Mouse (Mus musculus) forelimb bud, embryonic 11.5 days (tissue): ENCODE measurements at regions not wholly inside any gene's neighbourhood (a gene's known extent, or its start where the extent isn't known, plus 50 kb on each side); places are given as distances from the start of the nearest gene placed in this dataset.

Experiments used
- DNase-seq: peaks from one replicate; pipeline ENCODE4 v3.0.0-alpha.2; 2012; ENCODE audit warnings: low read depth, low spot score

- no peak for DNase-seq
These were observed 93.7 kb upstream of the Dlx2 start for GRCm38 (mm10) chr2:71640251-71640650.

GRCm38 (mm10) chr2:71644038-71644470 is 97.5 kb upstream of the Dlx2 start:
- DNase-seq = no peak

DNA sequence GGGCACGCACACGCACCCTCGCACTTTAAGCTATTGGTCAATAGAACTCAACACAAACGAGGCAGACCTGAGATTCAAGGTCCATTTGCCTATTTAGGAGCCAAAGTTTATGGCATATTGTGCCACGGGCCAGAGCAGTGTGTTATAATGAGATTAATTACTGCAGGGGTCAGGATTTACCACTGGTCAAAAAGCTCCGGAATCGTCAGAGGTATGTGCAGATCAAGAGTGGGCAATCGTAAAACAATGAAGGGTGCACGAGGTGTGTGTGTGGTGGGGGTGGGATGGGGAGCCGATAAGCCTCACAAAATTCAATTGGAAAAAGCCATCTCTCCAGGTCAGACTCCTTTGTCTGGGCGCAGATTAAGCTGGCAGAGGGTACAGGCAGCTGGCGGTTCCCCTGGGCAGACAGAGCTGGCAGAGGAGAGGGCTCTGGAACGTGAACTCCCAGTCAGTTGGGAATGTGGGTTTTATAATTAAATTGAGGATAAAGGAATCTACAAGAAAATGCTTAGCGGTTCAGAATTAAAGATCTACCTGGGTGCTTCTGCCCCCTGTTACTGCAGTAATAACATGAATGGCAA is 97.4 kb upstream of the Itga6 start:
- no peak for DNase-seq

- DNase-seq = no peak
These were observed 93.8 kb upstream of the Itga6 start for GRCm38 (mm10) chr2:71651662-71652061.

GRCm38 (mm10) chr2:71652261-71652801 is 93.1 kb upstream of the Itga6 start:
- no peak for DNase-seq

GRCm38 (mm10) chr2:71654817-71655503 is 90.5 kb upstream of the Itga6 start:
- DNase-seq = no peak

DNA sequence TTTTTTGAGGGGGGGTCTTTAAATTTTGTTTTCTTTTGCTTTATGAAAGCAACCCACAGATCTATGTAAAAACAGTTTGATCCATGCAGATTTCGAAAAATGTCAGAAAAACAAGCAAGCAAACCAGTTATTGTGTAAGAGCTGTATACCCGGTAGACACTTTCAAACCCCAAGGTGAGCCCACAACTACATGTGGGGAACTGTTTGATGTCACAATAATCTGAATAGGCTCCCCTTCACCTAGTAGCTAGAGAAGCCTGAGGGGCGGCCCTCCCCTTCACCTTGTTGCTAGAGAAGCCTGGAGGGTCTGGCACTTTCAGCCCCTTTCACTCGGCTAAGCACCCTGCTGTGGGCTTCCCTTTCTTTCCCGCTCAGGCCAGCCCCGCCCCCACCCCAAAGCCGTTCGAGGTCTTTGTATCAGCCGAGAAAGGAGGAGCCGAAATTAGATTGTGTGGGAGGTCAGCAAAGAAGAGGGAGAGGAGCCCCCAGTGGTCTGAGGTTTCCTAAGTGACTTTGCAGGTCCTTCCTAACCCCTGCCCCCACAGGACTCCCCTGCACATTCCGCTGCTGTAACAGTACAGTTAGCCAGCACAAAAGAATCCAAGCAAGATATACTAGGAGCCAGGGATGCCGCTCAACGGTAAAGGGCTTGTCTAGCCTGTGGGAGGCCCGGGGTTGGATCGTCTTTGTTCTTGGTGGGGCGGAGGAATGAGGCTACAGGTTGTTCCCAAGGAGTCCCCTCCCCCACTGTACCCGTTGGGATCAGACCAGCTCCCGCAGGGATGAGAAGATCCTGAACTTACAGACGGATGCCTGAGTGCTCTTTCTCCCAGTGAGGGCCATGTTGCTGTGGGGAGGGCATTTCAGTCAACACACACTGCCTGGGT is 89.7 kb upstream of the Itga6 start:
- DNase-seq = peak; percentile 73

DNA sequence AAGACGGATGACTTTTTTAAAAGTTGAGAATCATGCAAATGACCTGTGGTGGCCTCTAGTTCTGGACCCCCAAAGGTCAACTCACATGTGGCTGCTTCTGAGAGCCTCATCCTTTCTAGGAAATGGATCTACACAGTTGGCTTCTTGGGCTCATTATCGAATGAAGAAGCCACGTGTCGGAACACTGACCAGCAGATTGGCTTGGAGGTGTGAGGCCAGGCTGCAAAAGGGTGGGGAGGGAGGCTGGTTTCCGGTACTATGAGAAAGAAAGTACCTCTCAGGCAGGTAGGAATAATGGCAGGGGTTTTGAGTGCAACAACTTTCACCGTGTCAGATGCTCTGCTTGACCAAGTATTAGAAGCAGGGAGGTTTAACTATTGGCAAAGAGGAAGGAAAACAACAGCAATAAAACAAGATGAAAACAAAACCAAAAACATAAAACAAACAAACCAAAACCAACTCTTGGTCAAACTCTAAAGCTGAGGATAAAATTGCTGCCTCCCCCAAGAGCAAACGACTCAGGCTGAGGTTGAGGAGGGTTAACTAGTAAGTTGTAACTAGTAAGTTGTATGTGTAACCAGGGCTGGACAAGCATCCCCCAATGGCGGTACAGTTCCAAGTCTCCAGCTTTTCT is 88.7 kb upstream of the Itga6 start:
- DNase-seq = no peak

GRCm38 (mm10) chr2:71661438-71661837 is 84.0 kb upstream of the Itga6 start:
- DNase-seq = no peak

- no peak for DNase-seq
These were observed 83.4 kb upstream of the Itga6 start for GRCm38 (mm10) chr2:71661986-71662385.

GRCm38 (mm10) chr2:71663453-71663852 is 82.0 kb upstream of the Itga6 start:
- DNase-seq = no peak

GRCm38 (mm10) chr2:71666927-71667326 is 78.5 kb upstream of the Itga6 start:
- DNase-seq = no peak

DNA sequence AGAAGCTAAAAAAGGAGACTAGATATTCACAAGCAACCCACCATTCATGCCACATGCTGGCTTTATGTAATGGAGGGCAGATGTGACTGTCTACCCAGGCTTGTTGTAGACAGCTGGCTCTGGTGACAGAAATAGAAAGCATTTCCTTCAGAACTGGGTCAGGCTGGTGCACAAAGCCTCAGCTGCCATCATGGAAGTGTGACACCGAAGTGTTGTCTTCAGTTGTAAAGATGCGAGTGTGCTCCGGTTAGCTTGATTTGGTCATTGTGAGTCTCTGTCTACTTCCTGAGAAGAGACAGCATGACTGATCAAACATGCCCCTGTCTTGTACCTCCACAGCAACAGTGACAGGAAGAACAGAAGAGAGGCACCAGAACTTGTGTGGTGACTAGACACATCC is 77.7 kb upstream of the Itga6 start:
- no peak for DNase-seq

DNA sequence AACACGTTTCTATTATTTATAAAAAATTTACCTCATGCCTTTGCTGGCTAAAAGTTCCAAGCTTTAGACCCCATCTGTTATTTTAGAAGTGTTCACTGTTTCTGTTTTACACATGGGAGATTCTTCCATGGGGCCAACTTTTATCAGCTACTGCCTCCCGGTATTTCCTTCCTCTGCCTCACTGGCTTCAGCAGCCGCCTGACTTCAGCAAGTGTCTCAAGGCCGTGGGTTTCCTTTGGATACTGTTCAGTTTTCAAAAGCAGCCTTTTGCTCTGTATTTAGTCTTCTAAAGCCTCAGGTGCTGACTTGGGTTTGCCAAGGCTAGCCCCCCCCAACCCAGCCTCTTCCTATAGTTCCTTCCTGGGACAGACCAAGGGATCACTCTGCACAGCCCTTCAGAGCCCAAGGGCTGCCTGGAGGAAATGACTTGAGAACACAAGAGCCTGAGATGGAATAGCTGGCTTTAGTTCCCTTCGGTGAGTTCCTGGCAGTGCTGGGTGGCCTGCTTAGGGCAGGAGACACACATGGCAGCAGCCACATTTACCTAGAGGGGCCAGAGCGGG is 75.1 kb upstream of the Itga6 start:
- DNase-seq = no peak

DNA sequence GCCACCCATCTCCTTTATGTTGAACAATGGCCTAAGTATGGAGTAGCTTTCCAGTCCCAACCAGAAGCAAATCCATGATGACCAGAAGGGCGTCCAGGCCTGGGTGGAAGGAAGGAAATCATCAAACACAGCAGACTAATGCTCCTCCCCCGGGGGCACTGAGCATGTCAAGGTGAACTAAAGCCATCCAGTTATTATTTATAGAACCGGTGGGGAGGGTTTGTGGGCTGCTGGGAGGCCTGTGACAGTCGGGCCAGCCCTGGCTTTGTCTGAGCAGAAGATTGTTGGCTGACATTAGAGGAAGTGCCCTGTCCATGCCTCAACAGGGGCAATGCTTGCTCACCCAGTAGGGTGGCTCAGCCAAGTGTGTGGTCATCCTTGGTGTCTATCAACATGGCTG is 74.5 kb upstream of the Itga6 start:
- DNase-seq = no peak

DNA sequence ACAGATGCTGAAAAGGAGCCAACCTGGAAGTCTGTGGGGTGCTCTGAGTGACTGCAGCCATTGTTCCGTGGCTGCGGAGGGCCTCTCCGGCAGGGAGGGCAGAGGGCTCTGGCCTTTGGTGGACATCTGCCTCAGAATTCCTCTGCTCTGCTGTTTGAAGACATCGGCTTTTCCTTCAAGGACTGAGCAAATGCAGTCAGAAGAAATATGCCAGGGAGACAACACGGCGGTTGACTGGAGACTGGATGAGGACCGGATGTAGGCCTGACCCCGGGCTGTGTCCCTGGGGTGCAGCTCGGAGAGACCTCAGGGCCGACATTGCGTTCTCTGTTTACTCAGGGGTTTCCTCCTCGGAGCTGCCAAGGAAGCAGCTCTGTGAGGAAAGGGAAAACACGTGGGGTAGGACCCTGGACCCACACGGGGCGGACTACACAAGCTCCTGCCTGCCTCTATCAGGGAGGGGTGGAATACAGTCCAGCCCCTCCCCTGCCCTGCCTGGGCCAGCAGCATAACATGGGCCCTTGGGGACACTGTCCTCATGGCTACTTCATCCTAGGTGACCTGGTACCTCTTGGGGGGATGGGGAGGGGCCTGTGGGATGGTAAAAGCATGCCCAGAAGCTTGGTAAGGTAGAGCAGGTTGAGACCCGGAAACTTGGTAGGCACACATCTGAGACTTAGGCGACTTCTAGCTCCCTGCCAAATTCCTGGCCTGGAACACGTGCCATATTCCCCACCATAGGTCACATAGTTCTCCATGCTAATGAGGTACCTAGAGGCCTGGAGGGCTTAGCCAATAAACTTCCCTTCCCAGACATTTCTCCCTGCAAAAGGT is 72.1 kb upstream of the Itga6 start:
- DNase-seq = no peak

DNA sequence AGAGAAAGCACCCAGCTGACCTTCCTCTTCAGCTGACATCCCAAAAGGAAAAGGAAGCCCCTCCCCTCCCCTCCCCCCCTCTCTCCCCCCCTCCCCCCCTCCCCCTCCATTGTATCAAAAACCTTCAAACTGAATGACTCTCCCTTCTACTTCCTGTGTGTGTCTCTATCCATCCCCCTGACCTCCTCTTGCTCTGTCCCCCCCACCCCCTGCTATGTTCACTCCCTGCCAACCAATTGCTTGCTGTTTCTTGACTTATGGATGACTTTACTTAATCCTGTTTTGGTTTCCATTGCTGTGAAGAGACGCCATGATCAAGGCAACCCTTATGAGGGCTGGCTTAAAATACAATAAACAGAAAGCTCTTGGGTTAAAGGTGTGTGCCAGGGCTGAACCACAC is 64.7 kb upstream of the Itga6 start:
- DNase-seq = no peak

DNA sequence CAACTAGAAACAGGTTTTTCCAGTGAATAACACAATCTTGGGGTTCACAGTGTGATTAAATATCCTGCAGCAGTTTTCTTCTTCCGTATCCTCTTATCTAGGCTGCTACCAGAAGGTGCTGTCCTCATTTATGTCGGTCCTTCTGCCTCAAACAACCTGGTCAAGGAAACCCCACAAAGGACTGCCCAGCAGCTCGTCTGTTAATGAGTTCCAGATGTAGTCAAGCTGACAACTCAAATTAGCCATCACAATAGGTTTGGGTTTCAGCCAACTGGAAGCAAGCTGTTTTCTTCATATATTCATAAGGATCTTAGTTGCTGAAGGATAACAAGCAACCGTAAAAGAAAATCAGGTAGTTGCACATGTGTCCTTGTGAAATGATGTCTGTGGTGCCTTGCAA is 64.3 kb upstream of the Itga6 start:
- DNase-seq = peak; percentile 36

DNA sequence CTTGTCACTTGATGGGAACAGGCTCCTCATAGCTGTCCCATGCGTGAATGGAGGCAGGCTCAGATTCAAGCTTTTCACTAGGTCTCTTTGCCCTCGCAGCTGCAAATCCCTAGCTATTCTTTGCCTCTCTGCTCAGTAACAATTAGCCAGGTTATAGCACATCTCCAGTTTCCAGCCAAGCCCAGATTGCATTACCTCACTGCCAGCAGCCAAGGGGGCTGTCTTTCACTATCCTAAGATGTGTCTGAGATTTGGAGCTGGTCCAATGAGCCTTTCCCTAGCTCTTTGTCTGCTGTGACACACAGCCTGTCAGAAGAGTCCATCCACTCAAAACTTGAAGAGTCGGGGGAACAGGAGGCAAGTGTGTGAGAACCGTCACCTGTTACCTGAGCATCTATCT is 62.0 kb upstream of the Itga6 start:
- DNase-seq = no peak

- DNase-seq = no peak
These were observed 60.2 kb upstream of the Itga6 start for GRCm38 (mm10) chr2:71685239-71685638.

DNA sequence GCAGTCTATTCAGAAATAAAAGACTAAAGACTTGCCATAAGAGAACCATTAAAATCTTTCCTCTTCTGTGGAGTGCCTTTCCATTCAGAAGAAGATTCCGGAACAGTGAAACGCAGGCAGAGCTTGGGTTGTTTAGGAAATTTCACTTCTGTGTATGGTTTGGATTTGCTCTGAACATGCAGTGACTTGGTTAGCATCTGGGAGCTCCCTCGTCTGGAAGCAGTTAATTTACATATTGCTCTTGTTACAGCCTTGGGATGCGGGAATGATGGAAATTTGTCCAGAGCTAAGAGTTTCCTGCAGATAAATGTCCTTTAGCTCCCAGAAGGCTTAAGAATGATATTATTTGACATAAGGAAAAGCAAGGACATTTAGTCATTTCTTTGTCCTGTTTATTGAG is 56.4 kb upstream of the Itga6 start:
- DNase-seq = no peak
